Mouse (Mus musculus): ENCODE measurements around the gene Slc4a8. TPM values are rescaled to one million over a fixed set of nuclear protein-coding genes. Genes with fewer than 3 reads are reported as not detected.
A peak's percentile ranks its signal among the peaks of the same experiment; 100 is the strongest.
"Not testable (repeated sequence)": the region's sequence is repeated elsewhere in the genome, so short reads cannot be mapped to it uniquely, and the experiment has no call there.

Slc4a8 gene
- polyA plus RNA-seq, 1 experiment from 2014 or later = 2.2 TPM

DNA sequence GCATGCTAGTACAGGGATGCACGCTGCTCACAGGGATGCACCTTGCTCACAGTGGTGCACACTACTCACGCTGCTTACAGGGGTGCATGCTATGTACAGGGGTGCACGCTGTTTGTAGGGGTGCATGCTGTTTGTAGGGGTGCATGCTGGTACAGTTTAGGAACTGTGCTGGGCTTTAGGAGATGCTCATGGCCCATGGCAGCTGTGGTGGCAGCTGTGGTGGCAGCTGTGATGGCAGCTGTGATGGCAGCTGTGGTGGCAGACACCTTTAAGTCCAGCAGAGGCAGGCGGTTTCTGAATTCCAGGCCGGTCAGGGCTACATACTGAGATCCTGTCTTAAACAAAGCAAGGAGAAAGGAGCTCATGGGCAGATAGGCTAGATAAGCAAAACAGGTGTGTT lies 8.8 kb downstream of the Slc4a8 start:
- Histone ChIP-seq H3K4me2 (replicated peaks; ENCODE audit: low read depth) (no peak overlapping the region), H3K36me3 (ENCODE audit: control insufficient read depth, insufficient read depth, low read length) (no peaks in the 10 kb centered on the region), H3K9me3 (ENCODE audit: control insufficient read depth, low read length) (no peaks in the 10 kb centered on the region), H3K27ac (replicated peaks) (no peak overlapping the region), H3K27me3 (ENCODE audit: control insufficient read depth, insufficient read depth, low read length) (no peaks in the 10 kb centered on the region), H3K4me3 (ENCODE audit: low read depth, low read length) (no peak overlapping the region), H3K4me1 (replicated peaks; ENCODE audit: control insufficient read depth, insufficient read depth) (no peaks in the 10 kb centered on the region), H3K9ac (ENCODE audit: low read length) (no peak overlapping the region)
- TF ChIP-seq CTCF (IDR thresholded peaks at IDR 0.05; ENCODE audit: low read depth) (no peak), EP300 (optimal IDR thresholded peaks at IDR 0.05) (no peak)
- DNase-seq (ENCODE audit: low spot score) (no peak), ATAC-seq (ENCODE audit: low FRiP score, low TSS enrichment) (no peak)
- WGBS = 94% methylated on average over 5 of the region's 5 CpGs

DNA sequence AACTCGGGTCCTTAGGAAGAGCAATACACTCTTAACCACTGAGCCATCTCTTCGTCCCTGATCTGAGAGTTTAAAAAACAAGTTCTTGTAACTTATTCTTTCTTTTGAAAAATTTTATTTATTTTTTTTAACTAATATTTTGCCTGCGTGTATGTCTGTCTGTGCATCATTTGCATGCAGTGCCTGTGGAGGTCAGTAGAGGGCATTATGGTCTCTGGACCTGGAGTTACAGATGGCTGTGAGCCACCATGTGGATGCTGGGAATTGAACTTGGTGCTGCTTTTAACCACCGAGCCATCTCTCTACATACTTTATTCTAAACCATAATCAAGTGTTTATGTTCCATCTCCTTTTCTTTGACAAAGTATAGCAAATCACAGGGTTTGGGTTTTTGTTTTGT lies 11.1 kb downstream of the Slc4a8 start:
- no peak overlapping the region for H3K4me3 ChIP-seq (ENCODE audit: low read depth, low read length)
- no peak for DNase-seq (ENCODE audit: low spot score)
- peak; percentile 42 for TF ChIP-seq CTCF (IDR thresholded peaks at IDR 0.05; ENCODE audit: low read depth)
- TF ChIP-seq EP300 (optimal IDR thresholded peaks at IDR 0.05) = no peak
- H3K9ac ChIP-seq (ENCODE audit: low read length) = no peak overlapping the region
- H3K27me3 ChIP-seq (ENCODE audit: control insufficient read depth, insufficient read depth, low read length) = no peaks in the 10 kb centered on the region
- H3K27ac ChIP-seq (replicated peaks) = no peak overlapping the region
- no peak for ATAC-seq (ENCODE audit: low FRiP score, low TSS enrichment)
- H3K4me1 ChIP-seq (replicated peaks; ENCODE audit: control insufficient read depth, insufficient read depth) = peaks cover under 1% of the 10 kb centered on the region; the same call in 1 of the 2 replicates
- WGBS = 92% methylated on average over 4 of the region's 4 CpGs
- H3K4me2 ChIP-seq (replicated peaks; ENCODE audit: low read depth) = no peak overlapping the region
- no peaks in the 10 kb centered on the region for H3K36me3 ChIP-seq (ENCODE audit: control insufficient read depth, insufficient read depth, low read length)
- no peaks in the 10 kb centered on the region for H3K9me3 ChIP-seq (ENCODE audit: control insufficient read depth, low read length)

DNA sequence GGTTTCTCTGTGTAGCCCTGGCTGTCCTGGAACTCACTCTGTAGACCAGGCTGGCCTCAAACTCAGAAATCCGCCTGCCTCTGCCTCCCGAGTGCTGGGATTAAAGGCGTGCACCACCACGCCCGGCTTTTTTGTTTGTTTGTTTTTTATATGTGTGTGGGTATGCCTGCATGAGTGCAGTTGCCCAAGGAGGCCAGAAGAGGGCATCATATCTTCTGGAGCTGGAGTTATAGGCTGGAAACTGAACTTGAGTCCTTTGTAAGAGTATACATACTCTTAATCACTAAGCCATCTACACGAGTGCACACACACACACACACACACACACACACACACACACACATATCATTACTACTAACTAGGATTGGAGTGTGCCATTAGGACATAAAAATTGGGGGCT lies 12.3 kb downstream of the Slc4a8 start:
- 89% methylated on average over 6 of the region's 6 CpGs for WGBS

DNA sequence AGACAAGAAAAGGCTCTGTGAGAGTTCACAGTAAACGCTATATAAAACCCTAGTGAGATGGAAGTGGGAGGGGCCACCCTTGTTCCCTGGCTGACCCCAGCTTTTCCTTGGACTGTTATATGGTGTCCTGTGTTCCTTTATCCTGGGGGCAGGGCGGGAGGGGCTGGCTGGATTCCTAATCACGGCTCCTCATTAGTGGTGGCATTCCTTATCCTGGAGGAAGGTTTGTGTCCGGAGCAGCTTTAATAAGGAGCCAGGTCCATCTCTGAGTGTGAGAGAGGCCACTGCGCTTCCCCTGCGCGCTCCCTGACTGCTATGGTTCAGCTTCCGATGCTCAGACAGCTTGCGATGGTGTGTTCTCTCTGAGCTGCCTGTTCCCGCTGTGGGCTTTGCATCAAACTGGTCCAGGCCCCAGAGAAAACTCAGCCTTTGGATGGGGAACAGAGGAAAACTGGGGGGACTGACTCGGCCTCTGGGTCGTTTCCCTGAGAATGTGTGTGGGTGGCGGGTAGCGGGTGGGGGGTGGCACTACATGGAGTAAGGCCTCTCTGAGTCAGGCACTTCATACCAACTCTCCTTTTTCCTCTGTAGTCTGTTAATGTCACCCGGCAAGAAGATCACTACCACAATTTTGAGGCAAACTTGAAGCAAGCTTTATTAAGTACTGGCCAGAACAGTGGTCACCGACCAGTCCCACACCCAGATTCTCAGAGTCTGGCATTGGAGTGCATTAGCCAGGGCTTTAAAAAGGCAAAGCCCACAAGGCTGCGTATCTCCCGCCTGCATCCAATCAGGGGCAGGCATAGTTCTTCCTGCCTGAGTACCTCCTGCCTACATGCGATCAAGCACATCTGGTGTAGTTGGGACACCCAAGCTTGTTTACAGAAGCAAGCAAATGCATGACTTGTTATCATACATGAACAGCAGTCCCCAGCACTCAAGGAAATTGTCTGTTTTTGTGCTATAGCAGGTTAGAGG lies 13.9 kb downstream of the Slc4a8 start:
- H3K4me1 ChIP-seq (replicated peaks; ENCODE audit: control insufficient read depth, insufficient read depth) = peaks cover 7% of the 10 kb centered on the region; the same call in 1 of the 2 replicates
- peak overlapping the region; percentile 45; the same call in 1 of the 2 replicates for H3K27ac ChIP-seq (replicated peaks)
- 60% methylated on average over 19 of the region's 19 CpGs for WGBS
- no peaks in the 10 kb centered on the region for H3K9me3 ChIP-seq (ENCODE audit: control insufficient read depth, low read length)
- H3K9ac ChIP-seq (ENCODE audit: low read length) = no peak overlapping the region
- H3K4me3 ChIP-seq (ENCODE audit: low read depth, low read length) = no peak overlapping the region
- no peaks in the 10 kb centered on the region for H3K36me3 ChIP-seq (ENCODE audit: control insufficient read depth, insufficient read depth, low read length)
- no peaks in the 10 kb centered on the region for H3K27me3 ChIP-seq (ENCODE audit: control insufficient read depth, insufficient read depth, low read length)
- ATAC-seq (ENCODE audit: low FRiP score, low TSS enrichment) (no peak), DNase-seq (ENCODE audit: low spot score) (no peak)
- no peak overlapping the region for H3K4me2 ChIP-seq (replicated peaks; ENCODE audit: low read depth)
- TF ChIP-seq CTCF (IDR thresholded peaks at IDR 0.05; ENCODE audit: low read depth) (no peak), EP300 (optimal IDR thresholded peaks at IDR 0.05) (no peak)

More for the DNA sequence above, 12.3 kb downstream of the Slc4a8 start:
- H3K4me2 ChIP-seq (replicated peaks; ENCODE audit: low read depth); H3K9ac ChIP-seq (ENCODE audit: low read length); DNase-seq (ENCODE audit: low spot score); H3K4me1 ChIP-seq (replicated peaks; ENCODE audit: control insufficient read depth, insufficient read depth); H3K36me3 ChIP-seq (ENCODE audit: control insufficient read depth, insufficient read depth, low read length); H3K4me3 ChIP-seq (ENCODE audit: low read depth, low read length); ATAC-seq (ENCODE audit: low FRiP score, low TSS enrichment); H3K27me3 ChIP-seq (ENCODE audit: control insufficient read depth, insufficient read depth, low read length); H3K9me3 ChIP-seq (ENCODE audit: control insufficient read depth, low read length); H3K27ac ChIP-seq (replicated peaks): not testable (repeated sequence)
- 0 out of 2 replicates have a peak, but pooled peaks have one; percentile 23 for TF ChIP-seq CTCF (IDR thresholded peaks at IDR 0.05; ENCODE audit: low read depth)

DNA sequence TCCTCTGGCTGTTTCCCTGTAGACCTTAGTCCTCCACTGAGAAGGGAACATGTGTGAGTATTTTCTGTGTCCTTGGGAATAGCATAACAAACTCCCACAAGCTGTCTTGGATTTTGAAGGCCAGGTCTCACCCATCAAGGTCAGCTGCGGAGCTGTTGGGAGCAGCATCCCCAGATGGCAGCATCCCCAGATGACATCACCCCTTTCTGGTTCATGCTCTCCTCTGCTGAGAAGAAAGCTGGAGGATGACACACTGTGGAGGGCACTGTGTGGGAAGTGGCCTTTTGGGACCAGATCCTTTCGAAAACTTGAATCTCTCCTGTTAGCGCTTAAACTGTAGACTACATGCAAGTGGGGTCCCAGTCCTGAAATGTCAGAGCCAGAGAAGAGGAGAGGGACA lies 14.9 kb downstream of the Slc4a8 start:
- H3K4me1 ChIP-seq (replicated peaks; ENCODE audit: control insufficient read depth, insufficient read depth) = peaks cover 7% of the 10 kb centered on the region; the same call in 1 of the 2 replicates
- H3K27ac ChIP-seq (replicated peaks) = peak overlapping the region; percentile 45; the same call in 1 of the 2 replicates
- no peak overlapping the region for H3K4me2 ChIP-seq (replicated peaks; ENCODE audit: low read depth)
- H3K9me3 ChIP-seq (ENCODE audit: control insufficient read depth, low read length) = no peaks in the 10 kb centered on the region
- WGBS = 92% methylated on average over 3 of the region's 3 CpGs
- ATAC-seq (ENCODE audit: low FRiP score, low TSS enrichment) (no peak), DNase-seq (ENCODE audit: low spot score) (no peak)
- no peaks in the 10 kb centered on the region for H3K27me3 ChIP-seq (ENCODE audit: control insufficient read depth, insufficient read depth, low read length)
- no peaks in the 10 kb centered on the region for H3K36me3 ChIP-seq (ENCODE audit: control insufficient read depth, insufficient read depth, low read length)
- no peak overlapping the region for H3K9ac ChIP-seq (ENCODE audit: low read length)
- TF ChIP-seq EP300 (optimal IDR thresholded peaks at IDR 0.05) (no peak), CTCF (IDR thresholded peaks at IDR 0.05; ENCODE audit: low read depth) (no peak)
- H3K4me3 ChIP-seq (ENCODE audit: low read depth, low read length) = no peak overlapping the region
